Mouse (Mus musculus) bone marrow macrophage, adult 2 months (primary cell): Measurements from ENCODE around the gene Ngly1.

ENCODE experiments used
- CTCF ChIP-seq: IDR thresholded peaks from 2 replicates; pipeline ENCODE4 v1.5.1; 2012; ENCODE audit warnings: low read depth, mild to moderate bottlenecking, low read length, moderate library complexity
- POLR2A ChIP-seq: IDR thresholded peaks from 2 replicates; pipeline ENCODE4 v1.6.1; 2012; ENCODE audit warnings: mild to moderate bottlenecking, low read depth, low read length, borderline replicate concordance

- TF ChIP-seq CTCF (no peak), POLR2A (no peak)
Measured at GRCm38 (mm10) chr14:16314842-16315241, 65.8 kb downstream of the Ngly1 start.
